Mouse (Mus musculus) kidney, postnatal 10 days (tissue): ENCODE measurements at regions not wholly inside any gene's neighbourhood (a gene's known extent, or its start where the extent isn't known, plus 50 kb on each side); places are given as distances from the start of the nearest gene placed in this dataset.

Experiments
- DNase-seq: peaks from one replicate; pipeline ENCODE4 v3.0.0; 2021; ENCODE audit warnings: mixed read lengths

- DNase-seq = no peak
Observed at GRCm38 (mm10) chr9:73331066-73331465, 217.8 kb downstream of the Rsl24d1 start.

DNA sequence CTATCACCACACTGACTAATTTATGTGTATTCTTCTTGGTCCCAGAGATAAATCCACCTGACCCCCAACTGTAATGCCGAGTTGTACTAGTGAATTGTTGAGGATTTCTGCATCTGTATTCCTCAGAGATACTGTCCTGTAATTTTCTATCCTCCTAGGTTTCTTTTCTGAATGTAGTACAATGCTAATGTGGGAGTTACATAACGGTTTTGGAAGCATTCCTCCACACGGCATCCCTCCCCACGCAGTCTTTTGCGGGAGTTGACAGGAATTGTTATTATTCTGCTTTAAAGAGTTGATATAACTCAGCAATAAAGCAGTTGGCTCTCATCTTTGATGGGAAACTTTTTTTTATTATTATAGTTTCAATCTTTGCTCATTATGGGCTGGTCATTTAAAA, 222.8 kb downstream of the Rsl24d1 start:
- no peak for DNase-seq

GRCm38 (mm10) chr9:73337045-73337740, 224.0 kb downstream of the Rsl24d1 start:
- peak; percentile 36 for DNase-seq

GRCm38 (mm10) chr9:73355876-73356275, 242.7 kb downstream of the Rsl24d1 start:
- DNase-seq = peak; percentile 65

DNA sequence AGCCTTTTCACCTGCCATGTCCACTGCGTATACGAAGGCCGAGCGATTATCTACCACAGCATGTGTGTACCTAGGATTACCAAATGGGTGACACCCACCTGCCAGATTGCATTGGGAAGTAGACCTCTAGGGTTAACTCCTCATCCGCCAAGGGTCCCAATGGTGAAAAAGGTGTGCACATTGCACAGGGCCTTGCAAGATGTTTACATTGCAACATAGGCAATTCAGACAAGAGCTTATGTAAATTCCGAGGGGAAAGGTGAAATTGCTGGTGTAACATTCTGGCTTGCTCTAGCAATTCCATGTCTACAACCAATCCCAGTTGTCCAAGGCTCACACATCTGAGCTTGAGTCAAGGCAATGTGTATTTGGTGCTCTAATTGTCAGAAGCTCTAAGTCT, 245.7 kb downstream of the Rsl24d1 start:
- DNase-seq = no peak

- no peak for DNase-seq
Observed at GRCm38 (mm10) chr9:73380768-73381167, 267.5 kb downstream of the Rsl24d1 start.

- DNase-seq = no peak
Observed at GRCm38 (mm10) chr9:73392036-73392435, 278.8 kb downstream of the Rsl24d1 start.

- DNase-seq = no peak
Observed at GRCm38 (mm10) chr9:73413367-73413930, 300.2 kb downstream of the Rsl24d1 start.

DNA sequence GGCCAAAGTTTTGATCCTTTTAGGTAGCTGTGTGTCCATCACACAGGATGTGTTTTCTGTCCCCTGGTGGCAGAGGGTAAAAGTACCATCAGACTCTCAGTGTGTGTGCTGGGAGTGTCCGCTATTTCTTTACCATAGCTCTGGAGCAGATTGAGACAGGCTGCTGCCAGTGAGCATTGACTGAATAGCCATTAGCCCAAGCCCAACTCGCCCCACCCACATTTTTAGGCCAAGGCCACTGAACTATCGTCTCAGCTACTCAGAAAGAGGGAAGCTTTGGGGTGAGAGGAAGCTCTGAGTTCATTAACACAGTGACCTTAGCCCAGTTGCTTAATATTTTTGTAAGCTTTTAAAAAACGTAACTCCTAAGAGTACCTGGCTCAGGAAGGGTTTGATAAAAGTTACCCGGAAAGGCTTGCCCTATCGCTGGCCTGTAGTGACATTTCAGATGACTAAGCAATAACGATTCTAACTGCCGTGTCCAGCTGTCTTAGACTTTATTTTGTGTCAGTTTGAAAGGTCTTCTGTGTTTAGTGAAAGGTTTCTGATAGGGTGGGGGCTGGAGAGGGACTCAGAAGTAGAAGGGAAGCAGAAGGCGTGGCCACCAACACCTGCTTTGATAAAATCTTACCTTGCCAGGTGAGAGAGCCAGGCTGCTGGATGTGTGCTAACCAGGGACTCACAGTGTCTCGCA, 303.0 kb downstream of the Rsl24d1 start:
- DNase-seq = no peak
